Mouse (Mus musculus) erythroblast, embryonic 14.5 days (primary cell): ENCODE measurements around the gene Tenm2. TPM values are rescaled to one million over a fixed set of nuclear protein-coding genes. Genes with fewer than 3 reads are reported as not detected.

Experiments used
- H3K27me3 ChIP-seq: 2 replicates; pipeline ENCODE4 v1.6.1; 2012; ENCODE audit warnings: inconsistent platforms; ENCODE audit not compliant: control insufficient read depth
- H3K36me3 ChIP-seq: 2 replicates; pipeline ENCODE4 v1.6.1; 2012; ENCODE audit warnings: mild to moderate bottlenecking, inconsistent platforms; ENCODE audit not compliant: control insufficient read depth
- H3K4me1 ChIP-seq: 2 replicates; pipeline ENCODE4 v1.6.1; 2012; ENCODE audit warnings: inconsistent platforms; ENCODE audit not compliant: control insufficient read depth
- H3K4me3 ChIP-seq: replicated peaks from 2 replicates; pipeline ENCODE3; 2012; ENCODE audit warnings: moderate library complexity, mild to moderate bottlenecking, inconsistent platforms
- H3K9me3 ChIP-seq: 2 replicates; pipeline ENCODE4 v1.6.1; 2012; ENCODE audit warnings: low read length, inconsistent platforms, mixed read lengths; ENCODE audit not compliant: control insufficient read depth
- GATA1 ChIP-seq: IDR thresholded peaks from 2 replicates; pipeline ENCODE4 v1.6.1; 2012; ENCODE audit warnings: low read length, inconsistent platforms, mixed read lengths
- TAL1 ChIP-seq: IDR thresholded peaks from 3 replicates; pipeline ENCODE4 v1.6.1; 2012; ENCODE audit warnings: low read length, inconsistent platforms, mixed read lengths
- polyA plus RNA-seq: library from polyadenylated mRNA; stranded (reverse); fragments of >175 nt; gene quantifications from 2 replicates; pipeline ENCODE4 v1.2.3, GENCODE M21; 2012

Tenm2 gene
- polyA plus RNA-seq, 1 experiment, result under 0.01 TPM

GRCm38 (mm10) chr11:36149092-36149491 is 1086.7 kb downstream of the Tenm2 start:
- H3K4me1 ChIP-seq, result no peaks in the 10 kb centered on the region
- no peaks in the 10 kb centered on the region for H3K9me3 ChIP-seq
- no peak for TF ChIP-seq TAL1
- no peak for TF ChIP-seq GATA1
- no peak overlapping the region for H3K4me3 ChIP-seq
- H3K36me3 ChIP-seq, result no peaks in the 10 kb centered on the region
- H3K27me3 ChIP-seq, result no peaks in the 10 kb centered on the region

DNA sequence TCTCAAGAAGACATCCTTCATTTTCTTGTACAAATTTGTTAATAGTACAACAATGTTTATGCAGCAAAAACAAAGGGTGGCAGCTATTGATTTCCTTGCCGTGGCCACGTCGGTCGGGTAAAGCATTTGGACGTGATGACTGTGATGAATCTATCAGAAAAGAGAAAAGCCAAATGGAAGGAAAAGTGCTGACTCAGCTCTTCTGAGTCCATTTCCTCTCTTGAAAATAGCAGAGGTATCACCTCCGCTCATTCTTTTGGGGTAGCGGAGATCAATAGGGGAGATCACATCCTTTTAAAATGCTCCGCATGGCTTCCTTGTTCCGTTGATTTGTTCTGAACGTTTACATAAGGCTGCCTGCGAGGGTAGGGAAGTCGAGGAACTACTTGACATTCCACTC is 1090.7 kb downstream of the Tenm2 start:
- no peaks in the 10 kb centered on the region for H3K4me1 ChIP-seq
- H3K36me3 ChIP-seq, result no peaks in the 10 kb centered on the region
- TF ChIP-seq TAL1, result no peak
- TF ChIP-seq GATA1, result no peak
- no peaks in the 10 kb centered on the region for H3K9me3 ChIP-seq
- no peak overlapping the region for H3K4me3 ChIP-seq
- H3K27me3 ChIP-seq, result no peaks in the 10 kb centered on the region

- Histone ChIP-seq H3K36me3 (no peaks in the 10 kb centered on the region), H3K9me3 (no peaks in the 10 kb centered on the region)
- no peak for TF ChIP-seq TAL1
- TF ChIP-seq GATA1, result no peak
These were observed 1095.4 kb downstream of the Tenm2 start for GRCm38 (mm10) chr11:36140411-36140810.

DNA sequence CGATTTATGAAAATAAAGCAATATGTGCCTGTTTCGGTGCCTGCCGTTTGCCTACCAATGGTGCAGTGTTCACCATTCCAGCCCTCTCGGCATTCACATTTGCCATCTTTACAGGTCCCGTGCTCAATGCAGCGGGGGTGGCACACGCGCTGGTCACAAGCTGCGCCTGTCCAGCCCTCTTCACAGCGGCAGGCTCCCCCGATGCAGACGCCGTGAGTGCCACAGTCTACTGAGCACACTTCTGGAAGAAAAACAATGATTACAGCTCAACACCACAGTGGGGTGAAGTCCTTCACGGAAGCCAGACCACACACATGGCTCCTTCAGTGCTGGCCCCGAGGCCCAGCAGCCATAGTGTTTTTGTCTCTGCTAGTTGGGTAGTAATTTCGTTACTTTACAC is 1096.2 kb downstream of the Tenm2 start:
- Histone ChIP-seq H3K9me3 (no peaks in the 10 kb centered on the region), H3K36me3 (no peaks in the 10 kb centered on the region), H3K27me3 (no peaks in the 10 kb centered on the region), H3K4me3 (no peak overlapping the region), H3K4me1 (no peaks in the 10 kb centered on the region)
- TF ChIP-seq GATA1, result no peak
- no peak for TF ChIP-seq TAL1

More at GRCm38 (mm10) chr11:36140411-36140810, 1095.4 kb downstream of the Tenm2 start:
- Histone ChIP-seq H3K4me1 (no peaks in the 10 kb centered on the region), H3K4me3 (no peak overlapping the region), H3K27me3 (no peaks in the 10 kb centered on the region)

DNA sequence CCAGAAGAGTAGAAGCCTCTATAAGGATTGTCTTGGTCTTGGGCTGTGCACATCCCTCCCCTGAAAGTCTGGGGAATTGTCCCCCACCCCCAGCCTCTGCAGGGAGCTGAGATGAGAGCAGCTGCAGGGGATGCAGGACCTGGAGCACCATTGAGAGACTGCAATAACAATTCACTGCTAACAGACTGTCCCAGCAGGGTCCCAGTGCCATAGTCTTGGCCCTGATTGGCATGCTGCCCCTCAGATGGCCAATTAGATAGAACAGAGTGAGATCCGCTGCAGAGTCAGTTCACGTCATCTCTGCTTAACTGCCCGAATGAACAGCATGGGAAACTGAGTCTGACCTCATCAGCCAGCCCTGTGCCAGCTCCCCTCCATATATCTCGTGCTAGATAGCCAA is 1097.9 kb downstream of the Tenm2 start:
- Histone ChIP-seq H3K4me3 (no peak overlapping the region), H3K4me1 (no peaks in the 10 kb centered on the region), H3K9me3 (no peaks in the 10 kb centered on the region), H3K27me3 (no peaks in the 10 kb centered on the region), H3K36me3 (no peaks in the 10 kb centered on the region)
- TF ChIP-seq TAL1, result no peak
- TF ChIP-seq GATA1, result no peak

DNA sequence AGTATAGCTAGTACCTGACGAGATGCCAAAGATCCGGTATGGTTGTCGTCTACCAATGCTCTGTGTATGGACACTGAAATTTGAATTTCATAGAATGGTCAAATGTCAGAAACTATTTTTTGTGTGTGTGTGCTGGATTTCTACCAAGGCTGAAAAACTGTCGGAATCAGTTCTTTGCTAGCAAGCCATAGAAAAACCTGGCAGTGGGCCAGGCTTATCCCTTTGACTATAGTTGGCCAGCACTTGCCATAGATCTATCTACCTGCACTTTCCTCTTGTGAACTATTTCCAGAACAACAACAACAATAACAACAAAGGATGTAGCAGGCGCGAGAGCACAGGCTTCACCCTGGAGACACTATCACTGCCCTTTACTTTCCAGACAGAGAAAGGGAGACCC is 1098.5 kb downstream of the Tenm2 start:
- TF ChIP-seq GATA1 (no peak), TAL1 (no peak)
- Histone ChIP-seq H3K27me3 (no peaks in the 10 kb centered on the region), H3K9me3 (no peaks in the 10 kb centered on the region), H3K4me3 (no peak overlapping the region), H3K4me1 (no peaks in the 10 kb centered on the region), H3K36me3 (no peaks in the 10 kb centered on the region)

DNA sequence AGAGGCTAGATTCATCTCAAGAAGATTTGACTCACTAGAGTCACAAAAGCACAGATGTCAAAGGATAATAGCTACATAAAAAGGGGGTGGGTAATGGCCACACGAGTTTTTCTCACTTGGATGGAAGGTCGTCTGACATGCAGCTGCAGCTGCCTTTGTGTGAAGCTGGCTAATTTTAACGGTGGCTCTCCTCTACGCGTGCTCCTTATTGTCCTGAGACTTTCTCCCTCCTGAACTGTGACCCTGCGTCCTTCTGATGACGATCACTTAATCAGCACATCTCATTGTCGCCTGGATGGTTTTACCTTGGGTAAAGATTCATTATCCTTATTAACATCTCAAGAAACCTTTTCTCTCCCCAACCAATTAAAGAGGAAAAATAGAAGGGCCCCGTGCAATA is 1101.1 kb downstream of the Tenm2 start:
- TF ChIP-seq GATA1 (no peak), TAL1 (no peak)
- Histone ChIP-seq H3K27me3 (no peaks in the 10 kb centered on the region), H3K9me3 (no peaks in the 10 kb centered on the region), H3K36me3 (no peaks in the 10 kb centered on the region), H3K4me3 (no peak overlapping the region), H3K4me1 (no peaks in the 10 kb centered on the region)

- H3K27me3 ChIP-seq, result no peaks in the 10 kb centered on the region
- no peaks in the 10 kb centered on the region for H3K9me3 ChIP-seq
- TF ChIP-seq GATA1 (no peak), TAL1 (no peak)
- no peaks in the 10 kb centered on the region for H3K36me3 ChIP-seq
- no peaks in the 10 kb centered on the region for H3K4me1 ChIP-seq
- no peak overlapping the region for H3K4me3 ChIP-seq
These were observed 1112.5 kb downstream of the Tenm2 start for GRCm38 (mm10) chr11:36123275-36123674.

- TF ChIP-seq TAL1 (no peak), GATA1 (no peak)
- no peaks in the 10 kb centered on the region for H3K36me3 ChIP-seq
- no peaks in the 10 kb centered on the region for H3K9me3 ChIP-seq
These were observed 1114.3 kb downstream of the Tenm2 start for GRCm38 (mm10) chr11:36121410-36121929.

DNA sequence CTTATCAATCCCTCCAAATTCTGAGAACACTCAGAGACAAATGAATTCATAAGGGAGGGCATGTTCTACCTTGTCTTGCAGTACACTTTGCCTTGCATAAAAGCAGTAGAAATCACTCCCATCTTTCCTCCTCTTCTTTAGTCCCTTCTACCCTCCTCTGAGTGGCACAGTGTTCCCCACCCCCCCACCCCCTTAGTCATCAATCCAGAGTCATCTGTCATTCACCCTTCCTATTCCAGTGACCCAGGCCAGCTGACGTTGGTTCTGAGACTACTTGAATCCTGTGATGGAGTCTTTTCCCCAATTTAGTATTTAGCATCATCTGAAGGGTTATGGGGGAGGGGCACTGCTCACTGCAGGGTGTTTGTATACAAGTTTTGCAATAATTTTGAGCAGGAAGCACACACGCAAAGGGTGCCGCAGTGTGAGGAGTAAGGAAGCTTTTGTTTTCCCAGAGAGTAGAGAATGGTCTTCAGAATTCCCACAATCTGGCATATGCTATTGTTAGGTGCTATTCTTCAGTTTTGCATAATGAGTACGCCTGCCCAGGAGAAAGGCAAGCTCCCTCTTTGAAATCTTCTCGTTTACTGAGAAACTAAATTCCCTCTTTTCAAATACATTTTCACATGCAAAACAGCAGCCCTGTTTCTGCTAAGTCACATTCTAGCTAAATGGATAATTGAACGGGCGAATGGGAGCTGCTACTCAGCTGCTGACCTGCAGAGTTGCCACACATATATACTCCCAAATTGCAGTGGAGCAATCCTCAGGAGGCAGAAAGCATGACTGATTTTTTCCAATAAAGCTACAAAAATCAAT is 1115.0 kb downstream of the Tenm2 start:
- no peak for TF ChIP-seq GATA1
- no peak for TF ChIP-seq TAL1
- Histone ChIP-seq H3K4me3 (no peak overlapping the region), H3K27me3 (no peaks in the 10 kb centered on the region), H3K4me1 (no peaks in the 10 kb centered on the region), H3K36me3 (no peaks in the 10 kb centered on the region), H3K9me3 (no peaks in the 10 kb centered on the region)

More at GRCm38 (mm10) chr11:36121410-36121929, 1114.3 kb downstream of the Tenm2 start:
- Histone ChIP-seq H3K4me1 (no peaks in the 10 kb centered on the region), H3K27me3 (no peaks in the 10 kb centered on the region), H3K4me3 (no peak overlapping the region)
